Mouse (Mus musculus) hindbrain, embryonic 15.5 days (tissue): ENCODE measurements around the gene Astn2. TPM values are rescaled to one million over a fixed set of nuclear protein-coding genes. Genes with fewer than 3 reads are reported as not detected.

Experiments
- ATAC-seq: fragments of 200-750 bp; cut with Nextera tagmentation; 2 replicates; pipeline ENCODE4 v1.8.0; 2017; ENCODE audit warnings: low read depth, moderate number of reproducible peaks, moderate TSS enrichment; ENCODE audit not compliant: low FRiP score
- H3K27ac ChIP-seq: fragments of 300-500 bp; sonication (generic); replicated peaks from 2 replicates; pipeline ENCODE4 v1.5.1; 2015; ENCODE audit warnings: mild to moderate bottlenecking, inconsistent platforms
- H3K27me3 ChIP-seq: fragments of 300-500 bp; sonication (generic); 2 replicates; pipeline ENCODE4 v1.6.1; 2015; ENCODE audit warnings: control low read depth, inconsistent platforms
- H3K36me3 ChIP-seq: fragments of 300-500 bp; sonication (generic); 2 replicates; pipeline ENCODE4 v1.6.1; 2015; ENCODE audit warnings: control low read depth, inconsistent platforms
- H3K4me1 ChIP-seq: fragments of 300-500 bp; sonication (generic); replicated peaks from 2 replicates; pipeline ENCODE4 v1.6.1; 2015; ENCODE audit warnings: control low read depth, inconsistent platforms
- H3K4me2 ChIP-seq: fragments of 300-500 bp; sonication (generic); 2 replicates; pipeline ENCODE4 v1.6.1; 2015; ENCODE audit warnings: moderate library complexity, mild to moderate bottlenecking, inconsistent platforms
- H3K4me3 ChIP-seq: fragments of 300-500 bp; sonication (generic); 2 replicates; pipeline ENCODE4 v1.5.1; 2015; ENCODE audit warnings: mild to moderate bottlenecking, inconsistent platforms
- H3K9ac ChIP-seq: fragments of 300-500 bp; sonication (generic); 2 replicates; pipeline ENCODE4 v1.6.1; 2015; ENCODE audit warnings: inconsistent platforms
- H3K9me3 ChIP-seq: fragments of 300-500 bp; sonication (generic); 2 replicates; pipeline ENCODE4 v1.6.1; 2016; ENCODE audit warnings: control low read depth, inconsistent platforms
- WGBS: fragments of 180-500 bp; shearing (Covaris S2); methylation state at CpG from one replicate; pipeline ENCODE4 v1.1.7; 2015; 5-methylcytosine and 5-hydroxymethylcytosine counted together
- polyA plus RNA-seq: library from polyadenylated mRNA; unstranded; fragments of >200 nt; fragmentation: Nextera tagmentation; extraction: Ambion mirVana; gene quantifications from 2 replicates; pipeline ENCODE4 v1.2.1, GENCODE M21; 2015

Astn2 gene
- polyA plus RNA-seq, 1 experiment from 2014 or later = 3.5 TPM

GRCm38 (mm10) chr4:65947141-65947649 lies 457.2 kb downstream of the Astn2 start:
- H3K4me3 ChIP-seq = no peak overlapping the region
- no peaks in the 10 kb centered on the region for H3K27me3 ChIP-seq
- H3K4me2 ChIP-seq = no peak overlapping the region
- H3K9me3 ChIP-seq = no peaks in the 10 kb centered on the region
- ATAC-seq = no peak
- H3K27ac ChIP-seq = no peak overlapping the region
- no peaks in the 10 kb centered on the region for H3K36me3 ChIP-seq
- no peaks in the 10 kb centered on the region for H3K4me1 ChIP-seq
- H3K9ac ChIP-seq = no peak overlapping the region
- WGBS = 93% methylated on average over 3 of the region's 3 CpGs

DNA sequence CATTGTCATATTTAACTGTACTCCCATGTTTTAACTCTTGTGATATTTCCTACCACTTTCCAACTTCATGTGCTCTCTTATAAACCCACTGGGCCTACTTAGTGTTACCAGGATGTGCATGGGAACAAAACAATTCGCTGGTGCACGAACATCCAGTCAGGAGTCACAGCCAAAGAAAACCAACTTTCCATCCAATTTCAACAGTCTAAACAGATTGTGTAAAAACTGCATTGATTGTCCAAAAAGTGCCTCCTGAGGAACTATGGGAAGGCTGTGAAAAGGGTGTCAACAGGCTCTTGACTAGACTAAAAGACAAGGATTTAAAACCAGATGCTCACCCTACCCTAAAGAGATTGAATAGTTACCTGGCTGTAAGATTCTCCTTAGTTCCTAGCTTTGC lies 458.4 kb downstream of the Astn2 start:
- H3K27me3 ChIP-seq = no peaks in the 10 kb centered on the region
- H3K27ac ChIP-seq = no peak overlapping the region
- no peak for ATAC-seq
- no peak overlapping the region for H3K4me3 ChIP-seq
- H3K4me1 ChIP-seq = no peaks in the 10 kb centered on the region
- 88% methylated on average over 2 of the region's 2 CpGs for WGBS
- H3K9me3 ChIP-seq = no peaks in the 10 kb centered on the region
- H3K36me3 ChIP-seq = no peaks in the 10 kb centered on the region
- H3K4me2 ChIP-seq = no peak overlapping the region
- no peak overlapping the region for H3K9ac ChIP-seq

DNA sequence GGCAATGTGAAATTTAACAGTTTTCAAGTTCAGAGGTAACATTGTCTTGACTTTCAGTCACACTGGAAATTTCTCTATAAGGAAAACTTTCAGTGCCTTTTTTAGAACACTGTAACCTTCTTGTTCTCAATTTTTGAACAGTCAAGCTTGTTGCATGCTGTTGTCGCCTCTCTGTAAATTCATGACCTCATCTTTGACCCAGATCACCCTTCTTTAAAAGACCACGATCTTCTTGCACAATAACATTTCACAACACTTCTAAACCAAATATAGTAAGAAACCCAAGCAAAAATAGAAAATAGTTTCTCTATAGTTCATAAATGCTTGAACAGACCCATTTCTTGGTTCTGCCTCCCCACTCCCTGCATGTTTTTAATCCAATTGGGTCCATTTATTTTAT lies 473.5 kb downstream of the Astn2 start:
- H3K27me3 ChIP-seq = no peaks in the 10 kb centered on the region
- no peak overlapping the region for H3K4me2 ChIP-seq
- no peaks in the 10 kb centered on the region for H3K9me3 ChIP-seq
- H3K4me1 ChIP-seq = no peaks in the 10 kb centered on the region
- 90% methylated on average over 2 of the region's 2 CpGs for WGBS
- H3K36me3 ChIP-seq = no peaks in the 10 kb centered on the region
- no peak overlapping the region for H3K9ac ChIP-seq
- H3K4me3 ChIP-seq = no peak overlapping the region
- no peak overlapping the region for H3K27ac ChIP-seq
- no peak for ATAC-seq

DNA sequence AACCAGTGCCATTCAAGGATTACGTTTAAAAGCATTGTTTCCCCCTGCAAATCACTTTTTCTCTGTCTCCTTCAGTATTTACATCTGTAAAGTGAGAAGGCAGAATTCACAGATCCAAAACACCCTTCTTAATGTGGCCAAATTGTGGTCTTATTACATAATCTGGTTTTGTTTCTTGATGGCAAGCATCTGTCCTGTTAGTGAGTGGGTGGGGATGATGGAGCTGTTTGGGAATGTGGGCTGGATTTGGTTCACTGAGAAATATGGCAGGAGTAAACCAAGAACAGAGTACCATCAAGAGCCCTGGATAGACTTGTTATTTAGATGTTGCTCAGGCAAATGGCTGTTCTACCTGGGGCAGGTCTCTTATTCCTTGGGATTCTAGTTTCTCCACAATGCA lies 484.1 kb downstream of the Astn2 start:
- ATAC-seq = no peak
- Histone ChIP-seq H3K27ac (no peak overlapping the region), H3K9ac (no peak overlapping the region), H3K4me1 (peaks cover 10% of the 10 kb centered on the region), H3K4me2 (no peak overlapping the region), H3K4me3 (no peak overlapping the region), H3K36me3 (no peaks in the 10 kb centered on the region), H3K27me3 (no peaks in the 10 kb centered on the region), H3K9me3 (no peaks in the 10 kb centered on the region)
- WGBS = 84% methylated on average over 1 of the region's 1 CpGs

DNA sequence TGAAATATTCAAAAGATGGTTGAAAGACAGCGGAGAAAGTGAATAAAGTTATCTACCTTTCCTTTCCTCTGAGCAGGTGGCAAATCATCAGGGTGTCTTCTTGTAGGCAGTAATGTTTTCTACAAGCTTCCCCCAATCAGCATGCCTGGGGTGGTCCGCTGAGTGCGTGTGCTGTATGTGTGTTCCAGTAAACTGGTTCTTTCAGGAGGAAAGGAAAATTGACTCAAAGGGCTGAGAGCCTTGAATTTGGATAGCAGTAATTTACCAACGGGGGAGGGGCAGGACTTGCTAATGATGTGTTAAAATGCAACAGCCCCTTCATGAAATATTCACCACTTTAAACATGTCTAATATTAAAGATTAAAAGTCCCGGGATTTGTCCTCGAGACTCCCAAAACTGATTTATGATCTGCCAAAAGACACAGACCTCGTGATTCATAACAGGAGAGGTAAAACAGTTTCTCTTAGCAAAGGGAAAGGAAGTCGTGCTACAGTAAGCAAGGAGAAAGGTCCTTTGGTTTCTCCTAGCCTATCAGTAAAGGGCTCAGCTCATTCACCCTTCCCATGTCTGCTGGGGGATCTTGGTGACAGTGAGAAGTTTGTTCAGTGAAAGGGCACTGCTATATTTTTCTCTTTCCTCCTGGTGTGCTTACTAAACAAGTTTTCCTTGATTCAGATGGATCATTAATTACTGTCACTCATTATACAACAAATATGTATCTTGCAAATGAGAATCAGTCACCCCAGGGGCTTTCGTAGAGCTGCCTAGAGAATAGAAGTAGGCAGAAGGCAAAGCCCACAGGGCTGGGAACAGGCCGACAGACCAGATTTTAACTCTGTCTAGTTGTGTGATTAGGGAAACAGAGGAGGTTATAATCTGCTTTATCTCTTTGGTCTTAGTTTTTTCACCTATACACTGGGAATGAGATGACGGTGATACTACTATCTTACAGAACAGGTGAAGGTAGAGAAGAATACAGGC lies 488.1 kb downstream of the Astn2 start:
- Histone ChIP-seq H3K9ac (no peak overlapping the region), H3K27me3 (no peaks in the 10 kb centered on the region), H3K4me3 (no peak overlapping the region), H3K4me2 (no peak overlapping the region), H3K27ac (0 out of 2 replicates have a peak overlapping the region, but pooled peaks have one; percentile 1), H3K9me3 (no peaks in the 10 kb centered on the region), H3K4me1 (peaks cover 10% of the 10 kb centered on the region), H3K36me3 (no peaks in the 10 kb centered on the region)
- ATAC-seq = no peak
- WGBS = 53% methylated on average over 11 of the region's 11 CpGs

DNA sequence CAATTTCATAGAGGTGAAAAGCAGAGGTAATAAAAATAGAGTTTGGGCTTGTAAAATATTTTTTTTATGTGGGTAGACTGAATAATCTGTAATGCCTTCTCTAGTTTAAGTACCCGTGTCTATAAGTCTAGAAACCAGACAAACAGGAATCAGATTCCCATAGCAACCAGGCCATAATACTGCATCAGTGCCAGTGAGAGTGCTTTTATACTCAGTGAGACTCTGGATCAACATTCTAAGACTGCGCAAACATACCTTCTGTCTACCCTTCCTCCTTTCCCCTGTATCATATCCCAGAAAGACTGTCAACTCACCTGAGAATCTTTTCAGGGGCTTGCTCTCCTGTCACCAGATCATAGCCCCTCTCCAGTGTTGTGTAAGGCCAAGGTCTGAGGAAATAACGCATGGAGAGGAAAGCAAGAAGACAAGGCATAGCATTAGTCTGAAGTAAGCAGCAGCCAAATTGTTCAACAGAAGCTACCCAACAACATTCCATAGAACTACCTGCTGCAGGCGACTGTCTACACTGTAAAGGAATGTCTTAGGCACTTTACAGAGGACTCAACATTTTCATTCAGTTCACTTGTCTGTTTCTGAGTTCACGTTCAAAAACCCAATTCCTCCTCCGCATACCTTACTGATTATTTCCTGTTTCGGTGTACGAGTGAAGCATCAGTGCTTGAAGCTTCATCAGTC lies 492.0 kb downstream of the Astn2 start:
- Histone ChIP-seq H3K4me3 (no peak overlapping the region), H3K4me2 (no peak overlapping the region), H3K27me3 (no peaks in the 10 kb centered on the region), H3K27ac (no peak overlapping the region), H3K4me1 (peaks cover 22% of the 10 kb centered on the region), H3K36me3 (no peaks in the 10 kb centered on the region), H3K9ac (no peak overlapping the region), H3K9me3 (no peaks in the 10 kb centered on the region)
- WGBS = 82% methylated on average over 8 of the region's 8 CpGs
- ATAC-seq = no peak

GRCm38 (mm10) chr4:65907660-65908059 lies 496.8 kb downstream of the Astn2 start:
- Histone ChIP-seq H3K4me3 (no peak overlapping the region), H3K9ac (no peak overlapping the region), H3K4me2 (no peak overlapping the region), H3K9me3 (no peaks in the 10 kb centered on the region), H3K27me3 (no peaks in the 10 kb centered on the region), H3K4me1 (peaks cover 12% of the 10 kb centered on the region), H3K27ac (no peak overlapping the region), H3K36me3 (no peaks in the 10 kb centered on the region)
- no peak for ATAC-seq
- 45% methylated on average over 7 of the region's 7 CpGs for WGBS

DNA sequence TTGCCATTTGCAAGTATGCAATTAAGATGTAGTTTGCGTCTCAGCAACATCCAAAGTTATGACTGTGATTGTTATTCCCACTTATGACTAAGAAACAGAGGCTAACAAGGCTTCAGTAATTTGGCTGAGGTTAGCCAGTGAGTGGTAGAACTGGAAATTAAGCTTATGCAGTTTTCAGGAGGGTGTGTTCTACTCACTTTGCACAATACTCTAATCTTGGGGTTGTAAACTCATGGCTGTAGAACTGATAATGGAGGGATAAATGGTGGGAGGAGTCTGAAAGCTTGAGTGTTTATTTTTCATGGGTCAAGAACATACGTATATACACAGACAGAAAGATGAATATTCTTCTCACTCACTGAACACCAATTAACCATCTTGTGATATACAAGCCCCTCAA lies 499.4 kb downstream of the Astn2 start:
- H3K27ac ChIP-seq = no peak overlapping the region
- ATAC-seq = no peak
- no peaks in the 10 kb centered on the region for H3K27me3 ChIP-seq
- H3K4me3 ChIP-seq = no peak overlapping the region
- H3K4me1 ChIP-seq = peaks cover 12% of the 10 kb centered on the region
- H3K9ac ChIP-seq = no peak overlapping the region
- WGBS = 88% methylated on average over 2 of the region's 2 CpGs
- no peaks in the 10 kb centered on the region for H3K9me3 ChIP-seq
- no peak overlapping the region for H3K4me2 ChIP-seq
- H3K36me3 ChIP-seq = no peaks in the 10 kb centered on the region

- H3K4me2 ChIP-seq = no peak overlapping the region
- H3K4me3 ChIP-seq = no peak overlapping the region
- no peaks in the 10 kb centered on the region for H3K9me3 ChIP-seq
- no peaks in the 10 kb centered on the region for H3K36me3 ChIP-seq
- no peak overlapping the region for H3K9ac ChIP-seq
- 27% methylated on average over 5 of the region's 5 CpGs for WGBS
- peak; percentile 96 for ATAC-seq
- H3K27me3 ChIP-seq = no peaks in the 10 kb centered on the region
- H3K4me1 ChIP-seq = peaks cover 14% of the 10 kb centered on the region
- peak overlapping the region; percentile 41 for H3K27ac ChIP-seq
These were observed 508.1 kb downstream of the Astn2 start for GRCm38 (mm10) chr4:65896092-65897027.

GRCm38 (mm10) chr4:65888332-65888993 lies 515.9 kb downstream of the Astn2 start:
- Histone ChIP-seq H3K9me3 (no peaks in the 10 kb centered on the region), H3K27me3 (no peaks in the 10 kb centered on the region), H3K36me3 (no peaks in the 10 kb centered on the region), H3K4me1 (peaks cover 7% of the 10 kb centered on the region), H3K4me3 (no peak overlapping the region), H3K4me2 (no peak overlapping the region), H3K9ac (no peak overlapping the region), H3K27ac (peak overlapping the region; percentile 43)
- ATAC-seq = peak; percentile 95
- 23% methylated on average over 5 of the region's 5 CpGs for WGBS

DNA sequence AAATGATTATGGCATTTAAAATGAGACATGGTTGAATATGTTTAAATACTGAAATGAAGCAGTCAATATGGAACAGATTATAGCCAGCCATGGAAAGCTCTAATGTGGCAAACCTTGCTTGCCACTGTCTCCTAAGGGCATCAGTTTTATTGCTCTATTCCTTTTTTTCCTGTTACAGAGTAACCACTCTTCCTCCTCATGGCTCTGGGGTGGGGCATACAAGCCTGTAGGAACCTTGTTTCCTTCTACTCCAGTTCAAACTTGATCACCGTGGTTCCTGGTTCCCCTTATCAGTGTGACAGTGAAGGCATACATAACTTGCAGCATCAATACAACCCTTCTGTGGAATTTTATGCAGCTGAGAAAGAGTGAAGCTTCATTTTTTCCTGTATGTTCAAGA lies 517.5 kb downstream of the Astn2 start:
- no peak overlapping the region for H3K4me3 ChIP-seq
- H3K9me3 ChIP-seq = no peaks in the 10 kb centered on the region
- no peak for ATAC-seq
- 80% methylated on average over 1 of the region's 1 CpGs for WGBS
- no peaks in the 10 kb centered on the region for H3K27me3 ChIP-seq
- no peak overlapping the region for H3K9ac ChIP-seq
- H3K4me1 ChIP-seq = peaks cover 7% of the 10 kb centered on the region
- H3K27ac ChIP-seq = no peak overlapping the region
- H3K4me2 ChIP-seq = no peak overlapping the region
- no peaks in the 10 kb centered on the region for H3K36me3 ChIP-seq
